Mouse (Mus musculus): Measurements from ENCODE around the gene Dgkh. TPM values are rescaled to one million over a fixed set of nuclear protein-coding genes. Genes with fewer than 3 reads are reported as not detected.
A peak's percentile ranks its signal among the peaks of the same experiment; 100 is the strongest.
"Not testable (repeated sequence)": the region's sequence is repeated elsewhere in the genome, so short reads cannot be mapped to it uniquely, and the experiment has no call there.

Dgkh gene
- 13.9 to 19.2 TPM (median 17.9 TPM) in 3 replicates for total RNA-seq (2017)

- peak; percentile 74 for ATAC-seq (replicated peaks; ENCODE audit: insufficient number of reproducible peaks, low FRiP score, low TSS enrichment, poor library complexity, severe bottlenecking)
Measured at GRCm38 (mm10) chr14:78732617-78733312, at the start of gene Dgkh. Gene Dgkh (minus strand): TSS chr14:78732776.

DNA sequence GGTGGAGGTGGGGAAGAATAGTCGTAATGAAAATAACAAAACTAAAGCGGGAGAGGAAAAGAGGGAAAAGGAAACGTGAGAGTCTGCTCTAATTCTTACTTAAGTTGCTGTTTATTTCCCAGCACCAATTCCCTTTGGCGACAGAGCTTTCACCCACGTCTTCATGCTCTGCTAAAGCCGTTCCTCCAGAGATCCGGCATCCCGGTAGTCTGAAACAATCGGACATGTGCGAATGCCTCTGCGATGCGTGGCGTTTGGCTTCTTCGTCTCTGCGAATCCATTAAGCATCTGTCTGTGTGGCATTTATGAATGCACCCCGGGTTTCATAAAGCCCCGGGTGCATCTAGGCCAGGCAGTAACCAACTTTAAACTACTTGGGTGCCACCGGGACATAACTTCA lies 44.6 kb upstream of the Dgkh start:
- no peak for ATAC-seq (replicated peaks; ENCODE audit: insufficient number of reproducible peaks, low FRiP score, low TSS enrichment, poor library complexity, severe bottlenecking)

GRCm38 (mm10) chr14:78776659-78777058 lies 44.1 kb upstream of the Dgkh start:
- ATAC-seq (replicated peaks; ENCODE audit: insufficient number of reproducible peaks, low FRiP score, low TSS enrichment, poor library complexity, severe bottlenecking) = no peak

DNA sequence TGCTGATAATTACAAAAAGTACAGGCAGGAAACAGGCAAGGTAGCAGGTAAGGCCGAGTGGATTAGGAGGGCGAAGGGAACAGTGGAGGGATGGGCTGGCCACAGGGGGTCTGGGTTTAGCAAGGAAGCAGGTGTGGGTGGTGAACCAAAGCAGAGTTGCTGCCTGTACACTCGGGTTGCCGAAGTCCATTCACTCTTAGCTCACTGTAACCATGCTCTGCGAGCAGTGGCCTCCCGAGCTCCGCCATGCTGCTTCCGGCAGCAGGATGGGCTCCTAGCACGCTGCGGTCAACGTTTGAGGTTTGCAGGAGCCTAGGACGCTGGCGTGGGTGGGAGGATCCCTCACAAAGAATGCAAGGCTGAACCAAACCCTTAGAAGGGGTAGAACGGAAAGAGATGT lies 43.1 kb upstream of the Dgkh start:
- no peak for ATAC-seq (replicated peaks; ENCODE audit: insufficient number of reproducible peaks, low FRiP score, low TSS enrichment, poor library complexity, severe bottlenecking)

- no peak for ATAC-seq (replicated peaks; ENCODE audit: insufficient number of reproducible peaks, low FRiP score, low TSS enrichment, poor library complexity, severe bottlenecking)
Measured at GRCm38 (mm10) chr14:78775226-78775625, 42.6 kb upstream of the Dgkh start.

- no peak for ATAC-seq (replicated peaks; ENCODE audit: insufficient number of reproducible peaks, low FRiP score, low TSS enrichment, poor library complexity, severe bottlenecking)
Measured at GRCm38 (mm10) chr14:78770457-78770856, 37.9 kb upstream of the Dgkh start.

- ATAC-seq (replicated peaks; ENCODE audit: insufficient number of reproducible peaks, low FRiP score, low TSS enrichment, poor library complexity, severe bottlenecking) = no peak
Measured at GRCm38 (mm10) chr14:78761064-78761463, 28.5 kb upstream of the Dgkh start.

GRCm38 (mm10) chr14:78759491-78759890 lies 26.9 kb upstream of the Dgkh start:
- no peak for ATAC-seq (replicated peaks; ENCODE audit: insufficient number of reproducible peaks, low FRiP score, low TSS enrichment, poor library complexity, severe bottlenecking)

- ATAC-seq (replicated peaks; ENCODE audit: insufficient number of reproducible peaks, low FRiP score, low TSS enrichment, poor library complexity, severe bottlenecking) = no peak
Measured at GRCm38 (mm10) chr14:78755316-78755715, 22.7 kb upstream of the Dgkh start.

DNA sequence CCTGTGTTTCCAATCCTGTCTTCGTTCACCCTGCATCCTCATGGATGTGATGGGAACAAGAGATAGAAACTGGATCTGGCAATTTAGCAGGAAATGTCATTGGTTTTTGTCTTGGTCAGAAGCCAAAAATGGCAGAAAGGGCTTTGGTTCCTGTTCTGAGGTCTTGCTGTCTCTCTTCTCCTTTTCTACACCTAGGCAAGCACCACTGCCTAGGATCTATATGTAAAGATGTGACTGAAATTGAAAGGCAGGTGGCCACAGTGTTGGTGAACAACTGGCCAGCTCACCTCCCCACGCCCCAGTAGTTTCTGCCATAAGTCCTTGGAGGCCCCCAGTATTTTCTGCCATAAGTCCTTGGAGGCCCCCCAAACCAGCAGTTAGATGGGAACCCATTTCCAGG lies 16.1 kb upstream of the Dgkh start:
- 0 out of 2 replicates have a peak, but pooled peaks have one; percentile 33 for ATAC-seq (replicated peaks; ENCODE audit: insufficient number of reproducible peaks, low FRiP score, low TSS enrichment, poor library complexity, severe bottlenecking)

- ATAC-seq (replicated peaks; ENCODE audit: insufficient number of reproducible peaks, low FRiP score, low TSS enrichment, poor library complexity, severe bottlenecking) = peak; percentile 34; the same call in 1 of the 2 replicates
Measured at GRCm38 (mm10) chr14:78747969-78748651, 15.5 kb upstream of the Dgkh start.

DNA sequence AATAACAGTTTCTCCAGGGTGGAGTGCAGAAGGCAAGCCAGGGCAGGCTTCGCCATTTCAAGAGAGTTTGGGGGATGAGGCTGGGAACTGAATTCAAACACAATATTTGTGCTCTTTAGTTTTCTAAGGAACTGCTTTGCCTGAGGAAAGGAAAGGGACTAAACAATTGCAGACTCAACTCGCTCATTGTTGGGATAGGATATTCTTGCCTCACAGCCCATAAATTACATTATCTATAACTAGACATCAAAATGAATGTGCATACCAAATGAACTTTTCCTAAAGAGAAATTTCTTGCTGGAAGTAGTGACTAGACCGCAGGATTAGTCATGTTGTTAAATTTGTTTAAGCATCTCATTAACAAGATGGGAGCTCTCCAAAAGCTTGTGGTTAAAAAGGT lies 14.9 kb upstream of the Dgkh start:
- ATAC-seq (replicated peaks; ENCODE audit: insufficient number of reproducible peaks, low FRiP score, low TSS enrichment, poor library complexity, severe bottlenecking) = no peak

- no peak for ATAC-seq (replicated peaks; ENCODE audit: insufficient number of reproducible peaks, low FRiP score, low TSS enrichment, poor library complexity, severe bottlenecking)
Measured at GRCm38 (mm10) chr14:78734605-78735004, 2.0 kb upstream of the Dgkh start.

DNA sequence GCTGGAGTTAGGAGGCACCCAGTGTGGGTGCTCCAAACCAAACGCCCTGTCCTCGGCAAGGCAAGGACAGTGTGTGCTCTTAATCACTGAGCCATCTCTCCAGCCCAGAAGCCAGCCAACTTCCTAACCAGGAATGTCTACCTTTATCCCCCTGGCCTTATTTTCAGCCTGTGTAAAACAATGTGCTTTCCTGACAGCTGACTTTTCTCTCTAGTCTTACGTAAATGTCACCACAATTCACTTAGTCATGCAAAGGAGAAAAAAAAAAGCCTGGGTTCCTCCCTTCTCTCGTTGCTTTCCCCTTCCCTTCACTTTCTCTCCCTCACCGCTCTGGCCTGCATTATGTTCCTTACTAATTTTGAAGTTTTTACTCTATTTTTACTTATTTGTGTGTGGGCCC lies 1.6 kb upstream of the Dgkh start:
- not testable (repeated sequence) for ATAC-seq (replicated peaks; ENCODE audit: insufficient number of reproducible peaks, low FRiP score, low TSS enrichment, poor library complexity, severe bottlenecking)

DNA sequence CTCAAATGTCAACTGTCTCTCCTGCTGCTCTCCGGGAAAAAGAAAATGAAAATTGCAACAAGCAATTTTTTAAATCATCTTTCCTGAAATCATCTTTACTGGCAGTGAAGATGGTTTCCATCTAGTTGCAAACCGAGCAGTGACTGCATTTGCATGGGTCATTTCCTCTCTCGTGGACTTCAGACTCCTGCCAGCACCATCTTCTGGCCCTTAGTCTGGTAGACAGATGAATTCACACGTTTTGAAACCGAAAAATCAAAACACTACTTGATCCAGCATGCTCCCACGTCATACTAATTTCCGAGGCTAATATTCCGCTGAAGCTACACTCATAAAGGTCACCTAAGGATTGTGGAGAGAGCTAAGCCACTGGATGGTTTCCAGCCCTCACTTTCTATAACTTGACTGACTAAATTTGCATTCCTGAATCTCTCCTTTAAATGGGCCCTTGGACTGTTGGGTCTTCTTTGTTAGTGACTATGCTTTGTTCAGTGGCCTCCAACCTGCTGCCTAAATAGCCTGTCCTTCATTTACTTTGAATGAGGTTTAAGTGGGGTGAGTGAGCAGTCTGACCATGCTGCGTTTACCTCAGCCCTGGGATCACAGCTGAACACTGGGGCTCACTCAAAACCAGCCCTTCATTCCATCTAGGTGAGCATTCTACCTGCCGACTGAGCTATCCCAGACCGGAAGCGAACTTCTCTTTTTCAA lies 945 bp upstream of the Dgkh start:
- no peak for ATAC-seq (replicated peaks; ENCODE audit: insufficient number of reproducible peaks, low FRiP score, low TSS enrichment, poor library complexity, severe bottlenecking)

- ATAC-seq (replicated peaks; ENCODE audit: insufficient number of reproducible peaks, low FRiP score, low TSS enrichment, poor library complexity, severe bottlenecking) = no peak
Measured at GRCm38 (mm10) chr14:78731852-78732616, 542 bp downstream of the Dgkh start.

- no peak for ATAC-seq (replicated peaks; ENCODE audit: insufficient number of reproducible peaks, low FRiP score, low TSS enrichment, poor library complexity, severe bottlenecking)
Measured at GRCm38 (mm10) chr14:78731240-78731639, 1.3 kb downstream of the Dgkh start.

GRCm38 (mm10) chr14:78725976-78726375 lies 6.6 kb downstream of the Dgkh start:
- ATAC-seq (replicated peaks; ENCODE audit: insufficient number of reproducible peaks, low FRiP score, low TSS enrichment, poor library complexity, severe bottlenecking) = no peak

All from monocyte, adult 5-6 weeks (primary cell).